Mouse (Mus musculus) gastrocnemius, adult 18-20 months (tissue): ENCODE data around the gene Plbd1. TPM values are rescaled to one million over a fixed set of nuclear protein-coding genes. Genes with fewer than 3 reads are reported as not detected.

Experiments used
- DNase-seq: peaks from one replicate; pipeline ENCODE4 v3.0.0; 2021; ENCODE audit warnings: low spot score
- long read RNA-seq, 2 experiments: library from polyadenylated mRNA; stranded (forward); transcript quantifications; one replicate each; pipeline ENCODE4 v2.0.0; 2021
- total RNA-seq, 2 experiments: library from RNA; stranded (reverse); gene quantifications; 2 replicates each; pipeline ENCODE4 v1.2.3; 2021

The Plbd1 gene
- total RNA-seq, result 10 to 100 TPM; 15.1 to 20.8 TPM
- long read RNA-seq, experiment 1, transcript Plbd1-201 (11 exons, 2,010 nt), result major isoform, 10 of 13 reads
- long read RNA-seq, experiment 1, partial matches to known transcripts, result 2 of 13 reads
- long read RNA-seq, experiment 1, other reads (novel, unspliced or antisense), result 1 of 13 reads
- long read RNA-seq, experiment 2, transcript Plbd1-201 (11 exons, 2,010 nt), result major isoform, 7 of 8 reads
- long read RNA-seq, experiment 2, partial matches to known transcripts, result 1 of 8 reads
- long read RNA-seq, experiment 2, other reads (novel, unspliced or antisense), result 0 of 8 reads

DNA sequence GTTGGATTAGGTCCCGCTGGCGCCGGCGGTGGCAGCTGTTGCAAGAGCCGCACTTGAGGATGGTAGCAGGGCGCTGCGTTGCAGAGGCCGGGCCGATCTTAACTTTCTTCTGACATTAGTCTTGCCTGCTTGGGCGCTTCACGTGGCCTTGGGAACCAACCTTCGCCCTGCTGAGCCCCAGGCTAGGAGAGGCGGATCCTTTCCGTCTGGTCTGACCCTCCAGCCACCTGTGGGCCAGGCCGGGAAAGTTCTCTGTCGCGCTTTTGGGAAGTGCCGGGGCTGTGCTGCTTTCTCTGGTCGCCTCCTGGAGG lies at the start of gene Plbd1:
Plbd1 (minus strand) TSS at position 223 of the 311 bp plus-strand sequence.
- DNase-seq, result peak; percentile 80

DNA sequence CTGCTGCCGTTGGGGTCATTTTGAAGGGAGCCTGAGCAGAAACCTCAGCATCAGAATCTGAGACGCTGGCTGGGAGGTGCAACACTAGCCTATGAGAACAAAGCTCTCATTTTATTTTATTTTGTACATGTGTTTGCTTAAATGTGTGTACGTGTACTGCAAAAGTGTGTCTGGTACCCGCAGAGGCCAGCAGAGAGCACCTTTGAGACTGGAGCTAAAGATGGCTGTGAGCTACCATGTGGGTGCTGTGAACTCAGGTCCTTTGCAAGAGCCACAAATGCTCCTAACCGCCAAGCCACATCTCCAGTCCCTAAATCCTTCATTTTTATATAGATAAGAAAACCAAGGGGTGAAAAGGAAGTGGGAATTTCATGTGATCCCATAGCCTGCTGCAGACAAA lies 48.7 kb upstream of the Plbd1 start:
- DNase-seq, result no peak

DNA sequence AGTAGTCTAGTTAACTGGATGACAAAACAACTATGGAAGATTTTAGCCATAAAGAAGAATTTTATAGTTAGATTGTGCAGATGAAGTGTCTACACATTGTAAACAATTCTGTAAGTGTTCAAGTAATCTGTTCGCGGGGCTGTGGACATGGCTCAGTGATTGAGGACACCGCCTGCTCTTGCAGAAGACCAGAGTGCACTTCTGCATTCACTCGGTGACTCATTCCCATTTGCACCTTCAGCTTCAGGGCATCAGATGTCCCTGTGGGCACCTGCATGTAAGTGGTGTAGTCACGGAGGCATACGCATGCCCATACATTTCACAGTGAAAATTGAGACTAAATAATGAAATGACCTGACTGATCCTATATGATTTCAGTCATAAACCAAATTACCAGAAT lies 46.9 kb upstream of the Plbd1 start:
- DNase-seq, result no peak

DNA sequence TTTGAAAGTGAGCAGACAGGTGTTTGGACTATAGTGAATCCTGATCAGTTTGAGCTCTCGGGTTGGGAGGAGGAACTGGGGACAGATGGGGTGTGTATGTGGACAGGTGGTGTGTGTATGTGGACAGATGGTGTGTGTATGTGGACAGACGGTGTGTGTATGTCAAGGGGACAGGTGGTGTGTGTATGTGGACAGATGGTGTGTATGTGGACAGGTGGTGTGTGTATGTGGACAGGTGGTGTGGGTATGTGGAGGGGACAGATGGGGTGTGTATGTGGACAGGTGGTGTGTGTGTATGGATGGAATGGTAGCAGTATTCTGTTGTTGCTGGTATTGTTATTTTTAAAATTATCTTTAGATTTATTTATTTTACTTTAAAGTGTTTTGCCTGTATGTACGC lies 40.1 kb upstream of the Plbd1 start:
- no peak for DNase-seq

DNA sequence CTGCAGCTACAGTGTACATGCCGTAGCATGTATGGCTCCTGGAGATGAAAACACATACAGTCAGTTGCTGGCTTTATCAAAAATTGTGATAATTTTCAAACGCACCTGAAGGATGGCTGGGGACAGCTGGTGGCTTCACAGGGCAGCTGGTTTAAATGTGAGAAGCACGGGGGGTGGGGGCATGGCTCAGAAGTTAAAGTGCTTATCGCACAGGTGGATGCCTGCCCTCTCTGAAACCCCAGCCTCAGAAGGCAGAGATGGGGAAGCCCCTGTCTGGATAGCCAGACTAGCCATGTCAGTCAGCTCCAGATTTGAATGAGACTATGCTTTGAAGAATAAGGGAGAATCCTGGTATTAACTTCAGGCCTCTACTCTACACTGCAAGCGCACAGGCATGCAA lies 39.5 kb upstream of the Plbd1 start:
- no peak for DNase-seq

DNA sequence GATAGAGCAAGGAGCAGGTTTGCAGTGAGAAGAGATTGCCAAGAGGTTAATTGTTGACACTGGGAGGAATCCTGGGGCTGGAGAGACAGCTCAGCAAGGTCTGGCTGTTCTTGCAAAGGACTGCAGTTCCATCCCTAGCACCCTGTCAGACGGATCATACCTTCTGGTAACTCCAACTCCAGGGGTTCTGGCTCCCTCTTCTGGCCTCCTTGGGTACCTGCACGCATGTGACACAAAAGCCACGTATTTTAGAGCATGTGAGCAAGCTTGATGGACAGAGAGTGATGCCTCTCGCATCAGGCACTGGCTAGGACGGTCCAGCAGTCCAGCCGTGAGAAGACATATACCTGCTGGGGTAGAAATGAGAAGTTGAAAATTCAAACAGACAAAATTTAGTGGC lies 29.6 kb upstream of the Plbd1 start:
- no peak for DNase-seq

DNA sequence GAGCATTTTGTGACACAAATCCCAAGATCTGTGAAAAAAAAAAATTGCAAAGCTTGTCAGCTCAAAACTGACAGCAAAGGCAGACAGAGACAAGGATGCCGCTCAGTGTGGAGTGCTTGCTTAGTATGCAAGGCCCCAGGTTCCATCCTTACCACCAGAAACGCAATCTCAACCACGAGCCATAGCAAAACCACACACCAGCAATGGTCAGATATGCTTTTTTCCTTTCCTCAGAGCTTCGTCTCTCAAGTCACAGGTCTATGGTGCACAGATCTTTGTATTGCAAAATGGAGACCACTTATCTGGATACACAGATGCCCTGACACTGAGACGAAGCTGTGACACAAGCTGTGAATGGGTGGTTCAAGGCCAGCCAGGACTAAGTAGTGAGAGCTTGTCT lies 28.8 kb upstream of the Plbd1 start:
- DNase-seq, result no peak

DNA sequence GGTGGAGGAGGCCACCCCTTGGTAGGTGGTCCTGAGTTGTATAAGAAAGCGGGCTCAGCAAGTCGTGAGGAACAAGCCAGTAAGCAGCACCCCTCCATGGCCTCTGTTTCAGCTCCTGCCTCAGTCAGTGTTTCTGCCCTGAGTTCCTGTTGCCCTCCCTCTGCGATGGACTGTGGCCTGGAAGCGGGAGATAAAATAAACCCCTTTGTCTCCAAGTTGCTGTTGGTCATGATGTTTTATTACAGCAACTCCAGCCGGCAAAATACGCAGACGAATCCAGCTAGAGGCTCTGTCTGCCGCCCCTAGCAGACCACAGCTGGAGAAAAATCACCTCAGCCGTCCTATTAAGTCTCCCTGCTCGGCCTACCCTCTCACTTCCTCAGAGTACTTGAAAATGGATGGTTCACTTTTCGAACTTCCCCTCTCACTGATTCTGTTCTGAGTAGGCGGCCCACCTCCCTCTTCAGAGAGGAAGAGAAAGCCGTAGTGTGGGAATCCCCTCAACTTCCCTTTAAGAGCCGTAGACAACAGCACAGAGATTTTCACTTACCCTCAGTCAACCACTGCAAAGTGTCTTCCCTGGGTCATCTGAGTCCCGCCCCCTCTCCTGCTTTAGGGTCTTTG lies 28.2 kb upstream of the Plbd1 start:
- peak; percentile 5 for DNase-seq

DNA sequence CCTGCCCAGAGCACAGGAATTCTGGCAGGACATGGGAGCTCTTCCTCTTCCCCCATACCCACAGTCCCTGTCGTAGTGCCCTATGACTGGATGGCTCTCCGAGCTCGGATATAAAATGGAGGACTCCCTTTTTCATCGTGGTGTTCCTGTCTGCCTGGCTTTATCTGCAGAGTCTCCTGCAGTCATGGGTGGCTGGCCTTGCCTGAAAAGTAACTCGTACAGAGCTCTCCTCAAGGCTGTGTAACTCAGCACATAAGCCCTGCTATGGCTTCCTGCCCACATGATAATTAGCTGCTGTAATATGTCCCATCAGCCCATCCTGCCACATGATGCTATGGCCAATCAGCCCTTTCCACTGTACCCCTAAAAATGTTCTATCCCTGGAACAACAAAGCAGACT lies 23.7 kb upstream of the Plbd1 start:
- no peak for DNase-seq

DNA sequence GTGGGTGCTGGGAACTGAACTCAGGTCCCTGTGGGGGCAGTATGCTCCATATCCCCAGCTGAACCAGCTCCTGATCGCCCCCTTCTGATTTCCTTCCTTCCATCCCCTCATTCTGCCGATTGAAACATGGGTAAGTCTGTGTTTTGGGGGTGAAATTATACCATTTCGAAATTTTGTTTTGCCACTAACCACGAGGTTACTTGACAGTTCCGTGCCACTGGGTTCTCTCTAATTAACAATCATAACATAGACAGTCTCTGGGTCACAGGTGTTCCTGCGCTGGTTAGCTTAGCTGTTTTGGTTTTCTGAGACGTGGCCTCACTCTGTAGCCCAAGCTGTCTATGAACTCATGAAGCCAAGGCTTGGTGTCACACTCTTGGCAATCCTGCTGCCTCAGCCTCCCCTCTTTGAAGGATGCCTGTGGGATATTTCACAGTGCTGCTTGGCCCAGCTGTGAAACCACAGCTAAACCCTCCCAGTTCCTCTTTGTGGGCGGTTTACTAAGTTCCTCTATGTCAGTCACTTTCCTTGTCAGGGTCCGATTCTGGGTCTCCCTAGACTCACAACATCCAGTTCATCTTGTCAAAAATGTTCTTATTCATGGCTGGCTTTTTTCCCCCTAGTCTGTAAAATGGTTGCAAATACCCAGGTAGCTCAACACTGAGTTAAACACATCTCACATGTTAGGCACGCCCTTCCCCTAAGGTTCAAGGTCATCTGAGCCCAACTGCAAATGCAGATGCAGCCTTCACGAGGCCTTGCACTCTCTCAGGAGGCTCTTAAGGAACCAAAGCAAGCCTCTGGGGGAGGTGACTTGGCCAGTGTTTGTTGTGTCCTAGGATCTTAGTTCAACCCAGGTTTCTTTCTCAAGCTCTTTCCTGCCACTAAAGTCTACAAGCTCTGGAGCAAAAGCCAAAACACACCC lies 21.9 kb upstream of the Plbd1 start:
- DNase-seq, result no peak

DNA sequence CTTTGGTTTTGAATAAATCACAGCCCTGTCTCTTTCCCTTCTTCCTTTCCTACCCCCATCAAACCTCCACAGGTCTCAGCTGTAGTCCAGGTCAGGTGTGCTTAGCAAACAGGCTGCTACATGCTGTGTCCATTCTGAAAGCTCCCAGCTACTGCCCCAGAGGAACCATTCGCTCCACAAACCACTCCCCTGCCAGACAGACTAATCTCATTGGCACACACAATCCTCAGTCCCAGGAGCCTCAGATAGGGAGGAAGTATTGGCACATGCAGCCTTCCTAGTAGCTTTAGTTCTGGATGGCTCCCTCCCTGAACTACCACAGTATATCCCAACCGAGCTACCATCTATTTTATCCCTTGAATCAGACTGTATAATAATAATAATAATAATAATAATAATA lies 17.7 kb upstream of the Plbd1 start:
- no peak for DNase-seq

DNA sequence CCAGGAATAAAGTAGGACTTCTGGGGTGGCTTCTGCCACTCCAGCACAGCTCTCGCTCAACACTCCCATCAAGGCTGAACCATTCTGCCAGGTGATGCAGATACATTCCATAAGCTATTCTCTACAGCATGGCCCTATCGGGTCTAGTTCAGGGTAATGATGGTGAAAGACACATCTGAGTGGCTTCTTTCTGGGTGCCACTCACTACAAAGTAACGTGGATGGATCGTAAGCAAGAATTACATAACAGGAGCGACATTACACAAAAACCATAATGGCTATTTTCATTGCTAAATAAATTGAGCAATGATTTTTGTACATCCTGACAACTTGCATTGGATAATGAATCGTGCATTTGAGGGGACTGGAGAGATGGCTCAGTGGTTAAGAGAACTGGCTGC lies 13.2 kb upstream of the Plbd1 start:
- DNase-seq, result no peak

DNA sequence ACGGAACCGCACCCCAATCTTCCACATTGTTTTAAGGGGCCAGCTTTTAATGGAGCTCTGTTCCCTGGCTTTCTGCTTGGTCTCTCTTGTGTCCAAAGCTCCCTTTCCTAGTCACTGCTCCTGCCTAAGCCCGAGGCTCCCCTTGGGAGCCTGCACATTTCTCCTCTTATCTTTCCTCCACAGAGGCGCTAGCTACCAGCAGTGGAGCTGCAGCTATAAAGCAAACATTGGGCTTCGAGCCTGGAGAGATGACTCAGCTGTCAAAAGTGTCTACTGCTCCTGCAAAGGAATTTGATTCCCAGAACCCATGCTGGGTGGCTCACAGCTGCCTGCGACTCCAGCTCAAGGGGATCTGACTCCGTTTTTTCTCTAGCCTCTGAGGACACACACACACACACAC lies 10.7 kb upstream of the Plbd1 start:
- DNase-seq, result peak; percentile 56

DNA sequence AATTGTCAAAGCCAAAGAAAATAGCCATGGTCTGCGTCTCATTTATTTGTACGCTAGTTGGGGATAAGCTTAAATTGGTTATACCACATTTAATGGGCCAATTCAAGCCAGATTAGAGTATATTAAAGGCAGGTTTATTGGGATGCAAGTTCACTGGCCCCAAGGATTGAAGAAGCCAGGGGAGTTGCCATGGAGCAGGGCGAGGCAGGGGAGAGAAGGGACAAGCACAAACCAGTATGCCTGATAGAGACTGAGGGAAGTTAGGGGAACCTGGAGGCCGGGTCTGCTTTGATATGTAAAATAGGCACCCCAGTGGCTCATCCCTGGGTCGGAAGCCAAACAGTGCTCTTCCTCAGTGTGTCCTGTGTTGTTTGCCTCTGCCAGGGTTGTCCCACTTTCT lies 7.5 kb upstream of the Plbd1 start:
- DNase-seq, result no peak

DNA sequence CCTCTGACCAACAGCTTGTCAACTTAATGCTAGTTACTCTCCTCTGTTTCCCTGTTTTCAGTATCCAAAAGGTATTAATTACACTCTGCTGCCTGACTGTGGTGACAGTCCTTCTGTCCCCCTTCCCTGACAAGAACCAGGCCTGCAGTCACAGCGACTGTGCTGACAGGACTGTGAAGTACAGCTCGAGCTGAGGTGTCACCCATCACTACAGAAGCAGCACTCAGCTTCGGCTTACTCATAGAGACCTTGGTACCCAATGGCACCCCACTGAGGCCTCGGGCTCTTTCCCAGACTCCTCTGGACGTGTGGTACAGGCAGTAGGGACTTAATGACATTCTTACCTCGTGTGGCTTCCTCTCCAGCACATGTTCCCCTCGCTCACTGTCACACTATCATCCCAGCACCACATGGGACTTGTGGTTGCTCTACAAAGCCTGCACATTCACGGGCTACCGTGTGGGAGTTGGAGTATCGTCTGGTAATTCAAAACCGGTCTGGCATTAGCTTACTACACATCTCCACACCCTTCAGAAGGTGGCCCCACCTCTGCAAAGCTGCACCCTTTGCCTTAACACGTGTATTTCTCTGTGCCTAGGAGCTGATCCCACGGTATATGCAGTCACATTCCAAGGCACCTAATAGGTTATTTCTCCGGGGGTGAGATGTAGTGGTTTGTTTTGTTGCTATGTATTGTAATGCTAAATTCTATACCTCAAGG lies 6.7 kb upstream of the Plbd1 start:
- no peak for DNase-seq

DNA sequence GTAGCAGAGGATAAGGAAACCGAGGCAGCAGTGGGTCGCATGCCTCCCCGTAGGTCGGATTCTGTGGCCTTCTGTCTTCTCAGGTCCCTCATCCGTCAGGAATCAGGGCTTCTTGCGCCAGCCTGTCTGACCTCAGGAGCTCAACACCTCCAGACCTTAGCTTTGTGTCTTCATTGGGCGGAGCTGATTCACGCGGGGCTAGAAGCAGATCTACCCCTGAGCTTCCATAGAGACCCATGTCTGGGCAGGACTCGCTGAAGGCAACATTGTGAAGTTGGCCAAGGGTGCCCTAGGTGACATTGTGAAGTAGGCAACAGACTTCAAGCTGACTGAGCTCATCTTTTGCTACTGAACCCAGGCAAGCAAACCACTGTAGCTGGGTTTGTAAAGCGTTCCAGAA lies 335 bp upstream of the Plbd1 start:
- DNase-seq, result no peak

DNA sequence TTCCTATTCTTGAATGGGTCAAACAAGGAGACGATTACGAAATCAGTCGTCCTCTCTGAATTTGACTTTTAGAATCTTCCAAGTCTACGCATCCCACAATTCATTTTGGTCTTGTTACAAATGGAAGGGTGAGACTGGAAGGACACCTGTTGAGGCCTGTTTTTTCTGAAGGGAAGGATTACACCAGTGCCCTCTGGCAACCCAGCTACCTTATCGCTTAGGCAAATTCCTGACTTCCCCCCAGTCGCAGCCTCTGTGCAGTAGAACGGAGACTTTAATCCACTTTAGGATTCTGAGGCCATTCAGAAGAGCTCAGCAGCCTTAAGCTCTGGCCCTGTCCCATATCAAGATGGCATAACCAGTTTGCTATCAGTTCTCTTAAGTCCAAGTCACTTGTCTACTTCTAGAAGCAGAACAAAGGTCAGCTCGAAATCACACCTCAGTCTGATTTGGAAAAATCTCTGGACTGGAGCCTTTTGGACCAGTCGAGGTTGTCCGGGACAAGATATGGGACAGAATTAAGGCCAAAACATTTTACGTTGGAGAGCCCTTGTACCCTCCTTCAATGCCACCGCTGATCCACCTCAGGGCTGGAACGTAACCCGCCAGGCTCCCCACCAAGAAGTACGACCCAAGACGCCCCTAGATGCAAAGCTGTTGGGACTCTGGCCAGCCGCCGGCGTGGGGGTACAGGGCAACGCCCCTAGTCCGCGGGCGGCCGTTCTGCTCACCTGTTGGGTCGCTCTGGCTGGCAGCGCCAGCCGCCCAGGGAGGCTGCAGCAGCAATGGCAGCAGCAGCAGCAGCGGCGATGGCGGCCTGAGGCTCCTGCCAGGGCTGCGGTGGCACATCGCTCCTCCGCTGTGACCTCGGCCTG lies 660 bp downstream of the Plbd1 start:
- DNase-seq, result no peak

DNA sequence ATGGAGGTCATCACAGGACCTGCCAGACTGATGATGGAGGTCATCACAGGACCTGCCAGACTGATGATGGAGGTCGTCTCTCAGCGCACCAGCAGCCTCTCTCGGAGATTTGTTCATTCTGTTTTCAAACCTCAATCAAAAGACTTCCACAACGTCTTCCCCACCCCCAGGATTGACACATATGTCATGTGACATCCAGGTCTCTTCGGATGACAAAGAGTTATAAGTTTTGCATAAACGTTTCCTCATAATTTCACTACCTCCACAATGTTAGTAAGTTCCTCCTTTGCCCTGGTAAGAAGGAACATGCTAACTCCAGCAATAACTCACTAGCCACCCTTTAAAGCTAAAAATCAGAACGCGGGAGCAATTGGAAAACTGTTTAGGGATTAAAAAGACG lies 2.5 kb downstream of the Plbd1 start:
- DNase-seq, result no peak

DNA sequence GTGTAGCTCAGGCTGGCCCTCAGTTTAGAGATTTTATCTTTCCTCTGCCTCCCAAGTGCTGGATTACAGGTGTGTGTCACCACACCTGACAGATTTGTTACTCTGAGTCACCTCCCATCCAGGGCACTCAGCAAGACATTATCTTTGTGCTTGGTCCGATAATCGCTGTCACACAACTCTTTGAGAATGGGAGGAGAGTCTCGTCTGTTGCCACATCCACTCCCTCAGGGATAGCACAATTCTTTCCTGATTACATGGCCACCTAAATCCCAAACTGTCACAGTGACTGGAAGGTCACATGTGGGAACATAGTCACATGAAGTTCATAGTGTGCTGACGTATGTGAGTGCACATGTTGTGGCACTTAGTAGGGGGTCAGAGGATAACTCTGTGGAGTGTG lies 3.4 kb downstream of the Plbd1 start:
- DNase-seq, result no peak

DNA sequence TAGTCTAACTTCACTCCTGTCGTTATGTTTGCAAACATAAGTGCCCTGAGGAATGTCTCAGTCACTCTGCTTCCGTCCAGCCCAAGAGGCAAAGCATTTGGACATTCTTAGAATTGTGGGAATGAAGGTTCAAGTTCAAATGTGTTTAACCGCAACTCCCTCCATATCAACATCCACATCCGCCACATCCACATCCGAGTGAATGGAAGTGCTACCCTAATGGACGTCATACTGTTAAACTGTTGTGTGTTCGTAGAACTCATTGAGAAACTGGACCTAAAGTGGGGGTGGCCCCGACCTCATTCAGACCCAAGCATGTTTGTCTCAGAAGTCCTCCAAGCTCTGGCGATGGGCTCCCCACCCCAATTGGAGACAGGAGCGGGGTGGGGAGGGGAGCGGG lies 5.9 kb downstream of the Plbd1 start:
- no peak for DNase-seq

DNA sequence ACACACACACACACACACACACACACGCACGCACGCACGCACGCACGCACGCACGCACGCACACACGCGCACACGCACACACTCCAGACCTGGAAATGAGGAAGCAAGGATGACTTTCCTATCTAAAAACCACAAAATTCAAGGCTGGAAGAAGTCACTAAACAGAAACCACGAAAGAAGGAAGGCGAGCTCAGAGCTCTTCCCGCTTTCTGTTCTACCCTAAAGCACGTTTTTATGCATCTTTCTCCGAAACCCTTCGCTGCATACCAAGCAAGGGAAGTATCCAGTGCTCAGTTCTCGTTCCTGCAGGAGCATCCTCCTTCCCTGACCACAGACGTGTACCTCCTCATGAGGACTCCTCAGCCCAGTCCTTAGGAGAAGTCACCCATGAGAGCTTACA lies 7.3 kb downstream of the Plbd1 start:
- no peak for DNase-seq
